ENCODE assay signal across 9 mouse cellular contexts in the genomic region with DNA sequence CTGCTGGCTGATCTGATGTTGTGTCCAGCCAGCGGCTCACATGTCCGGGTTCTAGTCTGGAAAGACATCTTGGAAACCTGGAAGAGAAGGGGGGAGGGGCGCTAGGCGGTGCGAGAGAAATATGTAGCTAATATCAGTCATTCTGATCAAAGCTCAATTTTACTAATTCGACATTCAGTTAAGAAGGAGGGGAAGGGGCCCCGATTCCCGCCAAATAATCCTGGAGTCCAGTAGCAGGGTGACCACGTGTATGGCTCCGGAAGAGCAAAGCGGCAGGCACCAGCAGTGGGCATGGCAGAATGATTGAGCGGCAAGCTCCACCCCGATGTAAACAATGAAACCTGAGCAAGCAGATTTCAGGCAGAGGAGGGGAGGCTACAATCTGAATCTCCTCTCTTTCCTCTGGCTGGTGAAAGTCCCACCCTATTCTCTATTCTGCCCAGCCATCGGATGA. TPM values are rescaled to one million over a fixed set of nuclear protein-coding genes. Genes with fewer than 3 reads are reported as not detected.
DNase-seq lines count a peak whose midpoint lies in the region; ATAC-seq and TF ChIP-seq lines count a peak whose summit lies in the region.
"Had no signal": no experiment of that assay in that cellular context is flagged by ENCODE, and none has a peak within 500 bp of the region (broad histone marks: within the 10 kb centered on the region; RNA-seq: fewer than 3 reads in every experiment).

No protein-coding gene starts in this region.

- H3K9me3 ChIP-seq in ES-Bruce4 (replicated peaks; ENCODE audit: control insufficient read depth, insufficient read depth, low read length, poor library complexity, severe bottlenecking), result no peaks in the 10 kb centered on the region
- H3K9me3 ChIP-seq in hindbrain, embryonic 11.5 days (ENCODE audit: control insufficient read depth, low read length), result no peaks in the 10 kb centered on the region
- no peaks in the 10 kb centered on the region for H3K9me3 ChIP-seq in liver, postnatal 0 days (ENCODE audit: low read length)

- 12% methylated on average over 14 of the region's 14 CpGs for WGBS in hindbrain, embryonic 11.5 days
- 20% methylated on average over 14 of the region's 14 CpGs for WGBS in liver, postnatal 0 days (ENCODE audit: insufficient replicate concordance)

- H3K27ac ChIP-seq in ES-Bruce4 (ENCODE audit: insufficient read depth, low read length), result no peak overlapping the region
- H3K27ac ChIP-seq in hindbrain, embryonic 11.5 days (ENCODE audit: low read depth, low read length), result no peak overlapping the region
- H3K27ac ChIP-seq in liver, postnatal 0 days (ENCODE audit: low read depth), result no peak overlapping the region

- H3K27me3 ChIP-seq in ES-Bruce4 (ENCODE audit: control insufficient read depth, insufficient read depth, low read length, poor library complexity, severe bottlenecking), result no peaks in the 10 kb centered on the region
- no peaks in the 10 kb centered on the region for H3K27me3 ChIP-seq in hindbrain, embryonic 11.5 days (ENCODE audit: control insufficient read depth, insufficient read depth, low read length)
- no peaks in the 10 kb centered on the region for H3K27me3 ChIP-seq in liver, postnatal 0 days (ENCODE audit: insufficient read depth, low read length)

- H3K4me1 ChIP-seq in ES-Bruce4 (ENCODE audit: control insufficient read depth, insufficient read depth, low read length), result no peaks in the 10 kb centered on the region
- no peaks in the 10 kb centered on the region for H3K4me1 ChIP-seq in hindbrain, embryonic 11.5 days (replicated peaks; ENCODE audit: control insufficient read depth, insufficient read depth, low read length)
- H3K4me1 ChIP-seq in liver, postnatal 0 days (ENCODE audit: insufficient read depth), result no peaks in the 10 kb centered on the region

- TF ChIP-seq CTCF in ES-Bruce4 (IDR thresholded peaks at IDR 0.05; ENCODE audit: low read depth, low read length), result no peak
- no peak for TF ChIP-seq CTCF in liver, postnatal 0 days (IDR thresholded peaks at IDR 0.05; ENCODE audit: low read depth)

- H3K36me3 ChIP-seq in ES-Bruce4 (ENCODE audit: control insufficient read depth, insufficient read depth, low read length, poor library complexity, severe bottlenecking), result no peaks in the 10 kb centered on the region
- no peaks in the 10 kb centered on the region for H3K36me3 ChIP-seq in hindbrain, embryonic 11.5 days (ENCODE audit: control insufficient read depth, insufficient read depth, low read length)
- no peaks in the 10 kb centered on the region for H3K36me3 ChIP-seq in liver, postnatal 0 days (replicated peaks; ENCODE audit: insufficient read depth, low read length)

- TF ChIP-seq POLR2A in ES-Bruce4 (IDR thresholded peaks at IDR 0.05; ENCODE audit: insufficient read depth, low read length), result peak; percentile 22

- peak overlapping the region; percentile 69 for H3K9ac ChIP-seq in ES-Bruce4 (ENCODE audit: low read depth, poor library complexity, severe bottlenecking)
- H3K9ac ChIP-seq in hindbrain, embryonic 11.5 days (ENCODE audit: low read depth, low read length), result peak overlapping the region; percentile 2; the same call in 1 of the 2 replicates
- H3K9ac ChIP-seq in liver, postnatal 0 days (replicated peaks), result no peak overlapping the region; the same call in 1 of the 2 replicates

- peak; percentile 56; the same call in 1 of the 2 replicates for TF ChIP-seq EP300 in ES-Bruce4 (IDR thresholded peaks at IDR 0.05; ENCODE audit: insufficient read depth, low read depth, low read length)
- no peak for TF ChIP-seq EP300 in liver, postnatal 0 days (IDR thresholded peaks at IDR 0.05; ENCODE audit: low read depth)

- peak; percentile 80 for ATAC-seq in hindbrain, embryonic 11.5 days (ENCODE audit: low FRiP score)
- ATAC-seq in liver, postnatal 0 days, result peak; percentile 57

- DNase-seq in ZHBTc4 (ENCODE audit: low read depth, low spot score), result peak; percentile 59
- DNase-seq in hindbrain, embryonic 11.5 days (ENCODE audit: low spot score), result peak; percentile 59
- peak; percentile 21 for DNase-seq in liver, postnatal 0 days
- no peak for DNase-seq in right cerebral cortex, postnatal 10 days (ENCODE audit: low spot score in 2 of 2)
- no peak for DNase-seq in T-cell, adult 2 months (ENCODE audit: low spot score)
- DNase-seq in thymus, postnatal 10 days (ENCODE audit: low spot score in 2 of 2), result no peak
- no peak for DNase-seq in layer of hippocampus, adult 11-12 months (ENCODE audit: low spot score)
- DNase-seq: heart, postnatal 10 days had no signal

- H3K4me2 ChIP-seq in hindbrain, embryonic 11.5 days (replicated peaks; ENCODE audit: low read depth, low read length), result peak overlapping the region; percentile 38
- H3K4me2 ChIP-seq in liver, postnatal 0 days (ENCODE audit: low read depth, low read length), result peak overlapping the region; percentile 59

- peak overlapping the region; percentile 64 for H3K4me3 ChIP-seq in ES-Bruce4 (ENCODE audit: low read depth, low read length)
- H3K4me3 ChIP-seq in hindbrain, embryonic 11.5 days (ENCODE audit: low read depth, low read length), result peak overlapping the region; percentile 27
- H3K4me3 ChIP-seq in liver, postnatal 0 days (ENCODE audit: low read depth, low read length), result peak overlapping the region; percentile 23; the same call in 1 of the 2 replicates

RNA-seq across cellular contexts. Expression of a gene that starts 18.1 kb away (rescaled TPM):
- 140 and 143 TPM in 2 replicates for polyA plus RNA-seq in ES-Bruce4 (2011; ENCODE audit: insufficient read depth, insufficient read length, low read depth, missing spikeins)
- polyA plus RNA-seq in hindbrain, embryonic 11.5 days (2014; fragmentation: Nextera tagmentation; extraction: Ambion mirVana), result 75.3 and 75.4 TPM in 2 replicates
- 9.8 and 11.0 TPM in 2 replicates for polyA plus RNA-seq in liver, postnatal 0 days (2015; fragmentation: Nextera tagmentation; extraction: Ambion mirVana)

RNA-seq across cellular contexts. Expression of a gene that starts 48.4 kb away (rescaled TPM):
- polyA plus RNA-seq in ES-Bruce4 (2011; ENCODE audit: insufficient read depth, insufficient read length, low read depth, missing spikeins), result 29.2 and 34.9 TPM in 2 replicates
- 61.9 and 75.6 TPM in 2 replicates for polyA plus RNA-seq in hindbrain, embryonic 11.5 days (2014; fragmentation: Nextera tagmentation; extraction: Ambion mirVana)
- polyA plus RNA-seq in liver, postnatal 0 days (2015; fragmentation: Nextera tagmentation; extraction: Ambion mirVana), result 2.3 and 2.4 TPM in 2 replicates

Comparison
In these comparisons a context has a peak if more than half of its experiments do, and no peak if none do; other contexts are left out.
1. DNase-seq: peak in ZHBTc4 (single experiment), hindbrain, embryonic 11.5 days (single experiment) and liver, postnatal 0 days (single experiment); none in right cerebral cortex, postnatal 10 days (0 of 2), T-cell, adult 2 months (single experiment), thymus, postnatal 10 days (0 of 2) and layer of hippocampus, adult 11-12 months (single experiment).
2. Peak in every context shown above with its lines, with median percentiles within 50 percentile points of each other: H3K4me3 ChIP-seq.